Mouse (Mus musculus) heart, embryonic 14.5 days (tissue): ENCODE data around the gene Rapgef3. TPM values are rescaled to one million over a fixed set of nuclear protein-coding genes. Genes with fewer than 3 reads are reported as not detected.

Source experiments
- ATAC-seq: fragments of 200-750 bp; cut with Nextera tagmentation; 2 replicates; pipeline ENCODE4 v1.8.0; 2017; ENCODE audit warnings: low read depth, moderate TSS enrichment; ENCODE audit not compliant: insufficient number of reproducible peaks, insufficient read depth, low FRiP score
- H3K27ac ChIP-seq, 2 experiments: fragments of 200-500 bp in 1 of 2; fragments of 300-500 bp in 1 of 2; sonication (generic) in 1 of 2; replicated peaks in 1 of 2; 2 replicates each; pipeline ENCODE4 v1.5.1; 2012 to 2014; ENCODE audit warnings: low read depth in 2 of 2, low read length in 2 of 2, control low read depth in 1 of 2, mild to moderate bottlenecking in 1 of 2, mixed read lengths in 1 of 2; ENCODE audit not compliant: control insufficient read depth in 1 of 2, insufficient read depth in 1 of 2
- H3K27me3 ChIP-seq: fragments of 300-500 bp; sonication (generic); 2 replicates; pipeline ENCODE4 v1.6.1; 2014; ENCODE audit warnings: mild to moderate bottlenecking, low read length, control low read depth; ENCODE audit not compliant: control insufficient read depth, insufficient read depth
- H3K36me3 ChIP-seq: fragments of 300-500 bp; sonication (generic); 2 replicates; pipeline ENCODE4 v1.6.1; 2014; ENCODE audit warnings: mild to moderate bottlenecking, control low read depth, low read length, mixed read lengths; ENCODE audit not compliant: control insufficient read depth, insufficient read depth
- H3K4me1 ChIP-seq, 2 experiments: fragments of 200-500 bp in 1 of 2; fragments of 300-500 bp in 1 of 2; sonication (generic) in 1 of 2; 2 replicates each; pipeline ENCODE4 v1.6.1; 2012 to 2014; ENCODE audit warnings: low read length in 2 of 2, control low read depth in 1 of 2, mixed read lengths in 1 of 2; ENCODE audit not compliant: control insufficient read depth in 2 of 2, insufficient read depth in 2 of 2
- H3K4me2 ChIP-seq: fragments of 300-500 bp; sonication (generic); 2 replicates; pipeline ENCODE4 v1.6.1; 2014; ENCODE audit warnings: mild to moderate bottlenecking, low read length
- H3K4me3 ChIP-seq, 2 experiments: fragments of 200-500 bp in 1 of 2; fragments of 300-500 bp in 1 of 2; sonication (generic) in 1 of 2; 2 replicates each; pipeline ENCODE4 v1.5.1; 2012 to 2014; ENCODE audit warnings: low read length in 2 of 2, mild to moderate bottlenecking in 2 of 2, control low read depth in 1 of 2, low read depth in 1 of 2, moderate library complexity in 1 of 2; ENCODE audit not compliant: control insufficient read depth in 1 of 2, insufficient read depth in 1 of 2
- H3K9ac ChIP-seq: fragments of 300-500 bp; sonication (generic); 2 replicates; pipeline ENCODE4 v1.6.1; 2014; ENCODE audit warnings: mild to moderate bottlenecking, low read length
- H3K9me3 ChIP-seq: fragments of 300-500 bp; sonication (generic); 2 replicates; pipeline ENCODE4 v1.6.1; 2016; ENCODE audit warnings: low read length, control low read depth; ENCODE audit not compliant: control insufficient read depth
- WGBS: fragments of 180-500 bp; shearing (Covaris S2); extraction: QIAGEN DNeasy Blood & Tissue Kit; methylation state at CpG from one replicate; pipeline ENCODE4 v1.1.7; 2014; 5-methylcytosine and 5-hydroxymethylcytosine counted together
- polyA plus RNA-seq: library from polyadenylated mRNA; unstranded; fragments of >200 nt; fragmentation: Nextera tagmentation; extraction: Ambion mirVana; gene quantifications from 2 replicates; pipeline ENCODE4 v1.2.1, GENCODE M21; 2014

The Rapgef3 gene
- polyA plus RNA-seq: 15.9 and 19.2 TPM in 2 replicates

GRCm38 (mm10) chr15:97767280-97768186, at the start of gene Rapgef3:
Rapgef3 (minus strand) TSS chr15:97767972.
- Histone ChIP-seq H3K4me1 (peaks cover 27 to 40% of the 10 kb centered on the region in 2 experiments), H3K4me2 (peak within 1 kb of the TSS; percentile 95), H3K27me3 (no peaks in the 10 kb centered on the region), H3K9me3 (no peaks in the 10 kb centered on the region), H3K36me3 (no peaks in the 10 kb centered on the region), H3K27ac (peak within 1 kb of the TSS; percentile 80 to 82), H3K9ac (peak within 1 kb of the TSS; percentile 81), H3K4me3 (peak within 1 kb of the TSS; percentile 50 to 57)
- peak; percentile 86 for ATAC-seq
- under 1% methylated on average over 44 of the region's 44 CpGs for WGBS

GRCm38 (mm10) chr15:97816199-97816994, 48.6 kb upstream of the Rapgef3 start:
- Histone ChIP-seq H3K4me3 (no peak overlapping the region), H3K4me1 (peaks cover 33 to 46% of the 10 kb centered on the region in 2 experiments), H3K9ac (no peak overlapping the region), H3K27ac (no peak overlapping the region), H3K36me3 (no peaks in the 10 kb centered on the region), H3K9me3 (no peaks in the 10 kb centered on the region), H3K4me2 (no peak overlapping the region), H3K27me3 (no peaks in the 10 kb centered on the region)
- no peak for ATAC-seq
- WGBS: 89% methylated on average over 17 of the region's 17 CpGs

GRCm38 (mm10) chr15:97815254-97815653, 47.5 kb upstream of the Rapgef3 start:
- no peak overlapping the region for H3K4me2 ChIP-seq
- H3K4me1 ChIP-seq: peaks cover 26 to 35% of the 10 kb centered on the region in 2 experiments
- no peak overlapping the region for H3K4me3 ChIP-seq
- H3K36me3 ChIP-seq: peaks cover 6% of the 10 kb centered on the region
- H3K9ac ChIP-seq: no peak overlapping the region
- no peaks in the 10 kb centered on the region for H3K27me3 ChIP-seq
- H3K9me3 ChIP-seq: no peaks in the 10 kb centered on the region
- no peak for ATAC-seq
- no peak overlapping the region; a peak in 1 of 4 replicates for H3K27ac ChIP-seq
- 93% methylated on average over 4 of the region's 4 CpGs for WGBS

- H3K4me2 ChIP-seq: no peak overlapping the region
- H3K9me3 ChIP-seq: no peaks in the 10 kb centered on the region
- no peak overlapping the region for H3K4me3 ChIP-seq
- WGBS: 39% methylated on average over 5 of the region's 5 CpGs
- H3K4me1 ChIP-seq: peaks cover 26 to 35% of the 10 kb centered on the region in 2 experiments
- no peaks in the 10 kb centered on the region for H3K27me3 ChIP-seq
- peak overlapping the region in 1 of 2 experiments; percentile 59; a peak in 2 of 4 replicates for H3K27ac ChIP-seq
- no peak for ATAC-seq
- peaks cover 12% of the 10 kb centered on the region for H3K36me3 ChIP-seq
- H3K9ac ChIP-seq: peak overlapping the region; percentile 46; the same call in 1 of the 2 replicates
Observed at GRCm38 (mm10) chr15:97814703-97815102, 46.9 kb upstream of the Rapgef3 start.

GRCm38 (mm10) chr15:97813452-97814204, 45.9 kb upstream of the Rapgef3 start:
- H3K27me3 ChIP-seq: no peaks in the 10 kb centered on the region
- no peak for ATAC-seq
- H3K36me3 ChIP-seq: peaks cover 23% of the 10 kb centered on the region
- no peaks in the 10 kb centered on the region for H3K9me3 ChIP-seq
- peak overlapping the region; percentile 19 to 63; a peak in 2 of 4 replicates for H3K27ac ChIP-seq
- H3K4me1 ChIP-seq: peaks cover 26 to 35% of the 10 kb centered on the region in 2 experiments
- no peak overlapping the region for H3K4me2 ChIP-seq
- 54% methylated on average over 21 of the region's 21 CpGs for WGBS
- no peak overlapping the region for H3K9ac ChIP-seq
- H3K4me3 ChIP-seq: no peak overlapping the region

- Histone ChIP-seq H3K4me3 (no peak overlapping the region), H3K27ac (peak overlapping the region in 1 of 2 experiments; percentile 63; a peak in 2 of 4 replicates), H3K4me2 (no peak overlapping the region), H3K9me3 (no peaks in the 10 kb centered on the region), H3K36me3 (peaks cover 30% of the 10 kb centered on the region), H3K27me3 (no peaks in the 10 kb centered on the region), H3K9ac (peak overlapping the region; percentile 30; the same call in 1 of the 2 replicates), H3K4me1 (peaks cover 26 to 35% of the 10 kb centered on the region in 2 experiments)
- 78% methylated on average over 7 of the region's 7 CpGs for WGBS
- no peak for ATAC-seq
Observed at GRCm38 (mm10) chr15:97812875-97813274, 45.1 kb upstream of the Rapgef3 start.

- Histone ChIP-seq H3K4me3 (no peak overlapping the region), H3K9ac (0 out of 2 replicates have a peak overlapping the region, but pooled peaks have one; percentile 30), H3K9me3 (no peaks in the 10 kb centered on the region), H3K4me1 (peaks cover 26 to 35% of the 10 kb centered on the region in 2 experiments), H3K36me3 (peaks cover 38% of the 10 kb centered on the region), H3K27me3 (no peaks in the 10 kb centered on the region), H3K27ac (peak overlapping the region; percentile 63 to 64; a peak in 3 of 4 replicates), H3K4me2 (no peak overlapping the region)
- ATAC-seq: peak; percentile 15; the same call in 1 of the 2 replicates
- WGBS: 46% methylated on average over 6 of the region's 6 CpGs
Observed at GRCm38 (mm10) chr15:97812126-97812525, 44.4 kb upstream of the Rapgef3 start.
